Mouse (Mus musculus) granulocyte monocyte progenitor cell, adult 5-6 weeks (primary cell): ENCODE data around the gene Donson. TPM values are rescaled to one million over a fixed set of nuclear protein-coding genes. Genes with fewer than 3 reads are reported as not detected.

Experiments used
- ATAC-seq: replicated peaks from 2 replicates; pipeline ENCODE4 v1.8.0; 2016; ENCODE audit warnings: mild to moderate bottlenecking, moderate TSS enrichment, inconsistent platforms; ENCODE audit not compliant: poor library complexity, severe bottlenecking
- total RNA-seq, 2 experiments: library from RNA; stranded (forward) in 1 of 2; stranded (reverse) in 1 of 2; fragments of 200-712, 200-1000 nt in 1 of 2; fragments of >200 nt in 1 of 2; fragmentation: Nextera tagmentation in 1 of 2; gene quantifications; 2 replicates each; pipeline ENCODE4 v1.2.3; 2014 to 2017

Gene Donson
- 13.1 and 23.0 TPM in 2 replicates for total RNA-seq (2014; fragmentation: Nextera tagmentation)
- 20.8 and 32.8 TPM in 2 replicates for total RNA-seq (2017)

- ATAC-seq: peak; percentile 86
Measured at GRCm38 (mm10) chr16:91688619-91689334, at the start of gene Donson. Gene Donson (minus strand): TSS chr16:91688770.

GRCm38 (mm10) chr16:91736046-91736816, 47.7 kb upstream of the Donson start:
- ATAC-seq: no peak

DNA sequence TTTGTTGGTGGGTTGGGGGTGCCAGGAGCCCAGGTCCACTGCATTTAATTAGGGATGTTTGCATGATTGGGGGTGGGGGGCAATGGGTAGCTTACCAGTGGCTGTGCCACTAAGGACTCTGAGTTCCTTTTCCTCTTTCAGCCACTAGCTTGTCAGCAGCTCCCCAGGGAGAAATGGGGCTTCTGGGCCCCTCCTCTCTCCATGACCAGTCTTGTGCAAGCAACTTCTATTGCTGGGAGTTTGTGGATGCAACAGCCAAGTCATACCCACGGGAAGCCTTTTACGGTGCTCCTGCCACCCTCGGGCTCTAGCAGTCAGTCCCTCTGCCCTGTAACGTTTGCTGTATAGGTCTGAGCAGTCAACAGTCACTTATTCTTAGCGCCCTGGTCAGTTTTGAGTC, 46.2 kb upstream of the Donson start:
- ATAC-seq: peak; percentile 82

DNA sequence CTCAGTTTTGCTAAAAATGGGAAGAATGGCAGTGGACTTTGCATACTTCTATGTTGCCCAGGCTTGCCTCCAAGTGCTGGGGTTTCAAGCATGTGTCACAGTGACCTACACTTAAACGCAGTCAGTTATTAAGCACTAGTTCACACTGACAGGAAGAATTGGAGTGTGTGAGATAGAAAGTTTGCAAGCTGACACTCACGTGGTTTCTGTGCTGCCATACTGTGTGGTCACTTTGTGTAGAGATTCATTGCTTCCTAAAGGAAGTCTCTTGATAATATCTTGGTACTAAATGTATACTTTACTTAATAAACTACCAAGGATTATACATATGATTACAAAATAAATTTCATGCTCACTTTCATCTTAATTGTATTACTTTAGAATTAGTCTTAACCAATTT, 44.2 kb upstream of the Donson start:
- ATAC-seq: no peak

- ATAC-seq: no peak
Measured at GRCm38 (mm10) chr16:91730446-91730845, 41.9 kb upstream of the Donson start.

GRCm38 (mm10) chr16:91729821-91730441, 41.4 kb upstream of the Donson start:
- ATAC-seq: no peak

GRCm38 (mm10) chr16:91729066-91729482, 40.5 kb upstream of the Donson start, which contains the start of gene Itsn1:
Gene Itsn1 (plus strand): TSS chr16:91729281.
- peak; percentile 64 for ATAC-seq

- ATAC-seq: peak; percentile 79
Measured at GRCm38 (mm10) chr16:91728123-91729065, 39.8 kb upstream of the Donson start, which contains the start of gene Cryzl1. Gene Cryzl1 (minus strand): TSS chr16:91728975.

GRCm38 (mm10) chr16:91727433-91727832, 38.9 kb upstream of the Donson start:
- peak; percentile 45 for ATAC-seq

DNA sequence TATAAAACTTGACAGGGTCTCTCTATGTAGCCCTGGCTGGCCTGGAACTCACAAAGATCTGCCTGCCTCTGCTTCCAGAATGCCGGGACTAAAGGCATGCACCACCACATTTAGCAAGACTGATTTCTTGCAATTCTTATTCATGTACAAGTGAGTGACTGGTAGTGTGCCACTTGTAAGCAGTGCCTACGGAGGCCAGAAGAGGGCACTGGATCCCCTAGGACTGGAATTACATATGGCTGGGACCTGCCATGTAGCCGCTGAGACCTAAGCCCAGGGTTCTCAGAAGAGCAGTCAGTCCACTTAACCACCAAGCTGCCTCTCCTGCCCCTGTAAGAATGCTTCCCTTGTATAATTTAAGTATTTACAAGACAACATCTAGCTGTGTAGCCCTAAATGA, 35.7 kb upstream of the Donson start:
- no peak for ATAC-seq

GRCm38 (mm10) chr16:91717399-91717798, 28.8 kb upstream of the Donson start:
- no peak for ATAC-seq

DNA sequence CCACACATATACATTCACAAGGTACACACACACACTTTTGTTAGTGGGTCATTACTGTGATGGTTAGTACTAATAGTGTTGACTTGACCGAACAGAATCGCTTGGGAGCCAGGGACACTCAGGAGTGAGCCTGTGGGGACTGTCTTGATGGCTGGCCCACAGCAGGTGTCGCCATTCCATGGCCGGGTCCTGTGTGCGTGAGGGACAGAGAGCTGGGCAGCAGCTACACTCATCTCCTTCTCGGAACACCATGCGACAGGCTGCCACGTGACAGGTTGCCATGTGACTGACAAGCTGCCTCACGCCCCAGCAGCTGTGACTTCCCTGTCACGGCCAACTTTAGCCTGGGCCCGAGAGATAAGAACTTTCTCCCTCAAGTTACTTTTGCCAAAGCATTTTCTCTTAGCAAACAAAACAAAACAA, 28.4 kb upstream of the Donson start:
- no peak for ATAC-seq

- no peak for ATAC-seq
Measured at GRCm38 (mm10) chr16:91710241-91710640, 21.7 kb upstream of the Donson start.

DNA sequence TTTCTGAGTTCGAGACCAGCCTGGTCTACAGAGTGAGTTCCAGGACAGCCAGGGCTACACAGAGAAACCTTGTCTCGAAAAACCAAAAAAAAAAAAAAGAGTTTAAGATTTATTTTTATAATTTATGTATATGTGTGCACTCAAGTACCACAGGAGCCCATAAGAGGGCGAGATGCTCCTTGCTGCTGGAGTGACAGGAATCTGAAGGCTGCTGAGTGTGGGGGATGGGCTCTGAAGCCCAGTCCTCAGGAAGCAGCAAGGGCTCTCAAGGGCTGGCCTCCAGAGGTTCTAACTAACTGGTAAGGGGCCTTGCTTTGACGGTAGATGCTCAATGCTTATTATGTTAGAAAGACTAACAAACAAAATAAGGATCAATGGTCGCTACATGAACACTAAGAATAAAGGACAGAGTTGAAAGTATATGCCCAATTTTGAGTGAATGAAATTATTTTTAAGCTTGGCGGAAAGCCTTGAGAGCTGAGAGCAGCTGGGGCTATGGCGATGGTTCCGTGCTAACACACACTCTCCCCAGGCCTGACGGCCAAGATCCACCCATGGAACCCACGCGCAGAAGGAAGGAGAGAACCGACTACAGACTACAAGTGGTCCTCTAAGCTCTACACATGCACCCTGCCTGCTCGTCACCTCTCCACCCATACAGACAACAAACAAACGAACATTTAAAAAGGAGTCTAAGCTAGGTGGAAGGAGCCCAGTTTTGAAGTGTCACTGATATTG, 16.2 kb upstream of the Donson start:
- ATAC-seq: no peak

GRCm38 (mm10) chr16:91702771-91703188, 14.2 kb upstream of the Donson start:
- ATAC-seq: no peak

- ATAC-seq: no peak
Measured at GRCm38 (mm10) chr16:91701908-91702307, 13.3 kb upstream of the Donson start.

- ATAC-seq: no peak
Measured at GRCm38 (mm10) chr16:91698995-91699394, 10.4 kb upstream of the Donson start.

GRCm38 (mm10) chr16:91695108-91695755, 6.7 kb upstream of the Donson start:
- peak; percentile 60 for ATAC-seq
